Mouse (Mus musculus) left cerebral cortex, adult 9 months (tissue): Measurements from ENCODE around the gene Nacad.
"Not testable (repeated sequence)": the region's sequence is repeated elsewhere in the genome, so short reads cannot be mapped to it uniquely, and the experiment has no call there.

Experiments used
- DNase-seq, 2 experiments: peaks; one replicate each; pipeline ENCODE4 v3.0.0; 2022; ENCODE audit warnings: low spot score in 2 of 2

Gene Nacad

DNA sequence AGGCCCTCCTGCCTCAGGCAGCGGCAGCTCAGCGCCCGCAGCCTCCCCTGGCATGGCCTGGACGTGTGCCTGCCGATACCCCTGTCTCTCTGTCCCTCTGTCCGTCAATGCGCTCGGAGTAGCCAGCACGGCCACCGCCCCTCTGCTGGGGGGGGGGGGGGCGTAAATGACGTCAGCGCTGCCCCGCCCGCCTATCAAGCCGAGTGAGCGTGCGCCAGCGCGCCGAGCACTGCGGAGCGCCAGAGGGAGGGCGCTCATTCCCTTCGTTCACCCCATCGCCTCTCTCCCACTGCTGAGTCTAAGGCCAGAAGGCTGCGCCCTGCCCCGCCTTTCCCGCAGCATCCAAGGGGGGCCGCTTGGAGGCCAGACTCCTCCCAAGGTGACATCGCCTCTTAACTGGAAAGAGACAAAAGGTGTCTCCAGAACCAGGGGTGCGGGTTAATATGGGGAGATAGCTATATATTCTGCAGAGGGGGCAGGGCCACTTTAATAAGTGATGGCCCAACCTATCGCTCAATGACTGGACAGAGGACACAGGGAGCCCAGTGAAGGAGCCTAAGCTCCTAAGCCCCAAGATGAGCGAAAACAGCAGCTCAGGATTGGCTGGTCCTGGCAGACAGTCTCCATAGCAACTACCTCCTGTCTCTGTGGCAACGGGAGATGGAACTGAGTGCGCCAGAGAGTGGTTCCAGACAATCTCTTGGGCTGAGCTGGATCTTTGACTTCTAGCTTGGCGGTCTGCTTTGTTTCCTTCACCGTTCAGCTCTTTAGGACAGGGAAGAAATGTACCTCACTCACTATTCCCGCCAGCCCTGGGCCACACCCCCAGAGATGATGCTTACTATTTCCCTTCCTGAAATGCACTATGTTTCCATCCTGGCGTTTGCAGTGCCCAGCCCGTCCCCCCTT lies at the start of gene Nacad:
Gene Nacad (minus strand): TSS at position 563 of the 909 bp plus-strand sequence.
- peak; percentile 76 to 87 for DNase-seq

DNA sequence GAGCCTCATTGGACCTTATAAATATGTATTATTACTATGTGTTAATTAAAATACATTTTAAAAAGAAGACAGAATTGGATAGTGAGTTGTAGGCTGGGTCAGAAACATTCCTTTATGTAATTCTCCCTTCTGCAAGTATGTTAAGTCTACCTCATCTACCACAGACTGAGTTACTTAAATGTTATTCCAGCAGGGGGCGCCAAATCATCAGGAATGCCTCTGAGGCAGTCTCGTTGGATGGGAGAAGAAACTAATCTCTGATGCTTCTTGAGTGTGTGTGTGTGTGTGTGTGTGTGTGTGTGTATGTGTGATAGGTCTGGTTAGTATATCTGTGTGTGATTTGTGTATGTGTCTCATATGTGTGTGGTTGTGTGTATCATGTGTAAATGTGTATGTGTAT lies 49.0 kb upstream of the Nacad start:
- DNase-seq = peak; percentile 55 to 93

DNA sequence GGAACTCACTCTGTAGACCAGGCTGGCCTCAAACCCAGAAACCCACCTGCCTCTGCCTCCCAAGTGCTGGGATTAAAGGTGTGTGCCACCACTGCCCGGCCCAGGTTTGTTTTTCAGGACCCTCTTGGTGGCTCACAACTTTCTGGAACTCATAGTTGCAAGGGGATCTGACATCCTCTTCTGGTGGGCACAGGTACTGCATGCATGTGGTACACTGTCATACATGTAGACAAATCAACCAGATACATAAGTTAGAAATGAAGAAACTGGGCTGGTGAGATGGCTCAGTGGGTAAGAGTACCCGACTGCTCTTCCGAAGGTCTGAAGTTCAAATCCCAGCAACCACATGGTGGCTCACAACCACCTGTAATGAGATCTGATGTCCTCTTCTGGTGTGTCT lies 47.1 kb upstream of the Nacad start:
- DNase-seq = not testable (repeated sequence)

DNA sequence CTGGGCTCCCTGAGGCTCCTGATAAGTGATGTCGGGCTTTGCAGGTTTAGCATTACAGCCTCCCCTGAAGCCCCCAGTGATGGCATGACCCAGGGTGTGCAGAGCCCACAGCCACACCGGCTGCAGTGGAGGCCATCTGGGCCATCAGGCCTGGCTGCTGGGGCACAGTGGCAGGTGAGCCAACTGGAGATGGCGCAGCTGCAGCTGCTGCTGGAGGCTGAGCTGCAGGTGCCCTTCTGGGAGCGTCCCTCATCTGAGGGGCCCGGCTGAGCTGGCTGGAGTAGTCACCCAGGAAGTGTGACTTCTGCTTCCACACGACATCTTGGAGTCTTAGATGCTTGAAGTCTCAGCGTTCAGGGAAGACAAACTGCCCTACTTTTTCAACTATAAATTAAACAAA lies 44.7 kb upstream of the Nacad start:
- DNase-seq = no peak

DNA sequence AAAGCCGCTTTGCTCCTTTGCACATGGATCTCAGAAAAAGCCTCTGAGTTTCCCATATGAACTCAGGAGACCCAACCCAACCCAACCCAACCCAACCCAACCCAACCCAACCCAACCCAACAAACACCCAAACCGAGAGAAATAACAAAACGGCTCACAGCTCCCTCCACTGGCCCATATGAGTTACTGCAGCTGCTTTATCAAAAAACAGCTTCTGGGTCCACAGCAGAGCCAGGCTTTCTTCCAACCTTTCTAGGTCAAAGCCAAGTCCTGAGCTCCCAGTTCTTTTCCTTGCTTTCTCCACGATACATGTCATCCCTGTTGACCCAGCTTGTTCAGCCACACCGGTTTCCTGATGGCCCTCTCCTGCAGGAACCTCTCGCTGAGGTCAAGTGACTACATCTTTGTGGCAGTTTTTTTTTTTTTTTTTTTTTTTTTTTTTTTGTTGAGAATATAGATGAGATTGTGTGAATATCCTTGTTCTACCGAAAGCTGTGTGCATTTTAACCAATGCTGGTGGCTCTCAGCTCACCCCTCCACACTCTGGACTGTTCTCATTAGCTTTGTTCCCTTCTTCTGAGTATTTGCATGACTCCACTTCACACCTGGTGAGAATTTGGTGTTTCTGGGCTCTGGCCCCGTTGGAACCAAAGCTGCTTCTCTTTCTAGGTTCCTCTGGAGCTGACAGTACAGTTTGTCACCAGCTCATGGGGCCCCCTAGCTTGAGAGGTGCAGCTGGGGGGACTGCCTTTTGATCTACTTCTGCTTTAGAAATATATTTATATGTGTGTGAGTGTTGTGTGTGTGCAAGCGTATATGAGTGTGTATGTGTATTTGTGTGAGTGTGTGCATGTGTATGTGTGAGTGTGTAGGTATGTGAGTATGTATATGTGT lies 42.2 kb upstream of the Nacad start:
- DNase-seq = no peak

DNA sequence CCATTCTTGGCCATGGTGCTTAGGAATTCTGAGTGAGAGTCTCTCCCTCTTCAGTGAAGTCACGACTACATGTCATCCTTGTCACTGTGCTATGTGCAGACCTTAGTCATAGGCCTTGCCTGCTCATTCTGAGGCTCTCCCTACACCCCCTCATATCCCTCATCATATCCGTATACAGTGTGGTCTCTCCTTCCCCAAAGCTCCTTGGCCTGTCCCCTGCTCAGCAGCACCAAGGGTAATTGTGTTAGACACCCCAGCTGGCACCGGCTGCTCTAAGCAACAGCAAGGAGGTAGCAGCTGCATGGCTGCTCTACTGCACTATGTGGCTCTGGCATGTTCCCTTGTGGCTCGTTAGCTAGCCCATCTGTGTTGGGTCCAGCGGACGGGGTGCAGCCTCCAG lies 38.7 kb upstream of the Nacad start:
- DNase-seq = no peak

DNA sequence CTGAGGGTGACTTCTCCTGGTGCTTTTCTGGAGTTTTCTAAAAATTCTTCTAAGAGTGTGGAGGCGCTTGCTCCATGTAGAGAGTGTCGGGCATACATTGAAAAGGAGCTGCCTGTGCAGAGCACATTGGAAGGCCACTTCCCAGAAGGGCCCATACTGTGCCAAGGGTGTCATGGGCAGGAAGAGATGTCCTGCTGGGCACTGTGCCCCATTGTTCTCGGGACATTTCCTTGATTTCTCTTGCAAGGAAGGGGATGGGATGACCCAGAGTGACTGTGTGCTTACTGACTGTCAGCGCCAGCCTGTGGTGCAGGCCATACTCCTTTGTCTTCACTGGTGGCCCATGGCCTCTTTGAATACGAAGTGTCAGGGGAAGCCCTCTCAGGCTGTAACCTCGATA lies 33.2 kb upstream of the Nacad start:
- DNase-seq = no peak

DNA sequence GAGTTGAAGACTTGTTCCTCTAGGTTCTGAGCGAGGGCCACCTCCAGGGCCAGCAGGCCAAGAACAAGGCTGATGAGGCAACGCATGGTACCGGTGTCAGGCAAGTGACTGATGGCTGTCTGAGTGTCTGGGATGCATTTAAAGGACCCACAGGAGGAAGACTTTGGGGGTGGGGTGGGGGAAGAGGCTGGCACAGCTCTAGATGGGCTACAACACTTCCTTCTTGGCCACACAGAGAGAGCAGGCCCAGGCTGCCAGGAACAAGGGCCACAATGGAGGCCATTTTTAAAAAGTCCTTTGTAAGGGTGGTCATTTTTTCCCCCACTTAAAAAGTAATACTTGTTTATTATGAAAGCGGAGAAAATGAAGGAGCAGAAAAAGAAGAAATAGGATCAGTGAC lies 32.7 kb upstream of the Nacad start, which contains the start of gene Wap:
Gene Wap (minus strand): TSS at position 101 of the 400 bp plus-strand sequence.
- DNase-seq = no peak

DNA sequence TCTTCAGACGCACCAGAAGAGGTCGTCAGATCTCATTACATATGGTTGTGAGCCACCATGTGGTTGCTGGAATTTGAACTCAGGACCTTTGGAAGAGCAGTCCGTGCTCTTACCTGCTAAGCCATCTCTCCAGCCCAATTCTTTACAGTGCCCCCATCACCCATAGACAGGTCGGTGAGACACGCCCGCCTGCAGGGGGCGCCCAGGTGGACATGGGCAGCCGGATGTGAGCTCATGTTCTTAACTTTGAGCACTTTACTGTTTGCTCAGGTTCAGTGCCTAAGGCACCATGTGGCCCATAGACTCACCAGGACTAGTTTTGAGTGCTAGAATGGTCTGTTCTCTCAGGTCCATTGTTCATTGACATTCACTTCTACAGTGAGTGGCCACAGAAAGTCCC lies 30.3 kb upstream of the Nacad start:
- no peak for DNase-seq

DNA sequence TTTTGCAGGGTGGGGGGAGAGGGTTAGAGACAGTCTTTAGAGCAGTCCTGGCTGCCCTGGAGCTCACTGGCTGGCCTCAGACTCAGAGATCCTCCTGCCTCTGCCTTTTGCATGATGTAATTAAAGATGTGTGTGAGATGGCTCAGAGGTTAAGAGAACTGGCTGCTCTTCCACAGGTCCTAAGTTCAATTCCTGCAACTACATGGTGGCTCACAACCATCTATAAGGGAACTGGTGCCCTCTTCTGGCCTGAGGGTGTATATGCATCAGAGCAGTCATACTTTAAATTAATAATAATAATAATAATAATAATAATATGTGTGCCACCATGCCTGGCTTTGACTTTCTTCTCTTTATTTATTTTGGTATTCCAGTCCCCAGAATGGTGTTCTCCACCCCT lies 23.8 kb upstream of the Nacad start:
- DNase-seq = no peak

DNA sequence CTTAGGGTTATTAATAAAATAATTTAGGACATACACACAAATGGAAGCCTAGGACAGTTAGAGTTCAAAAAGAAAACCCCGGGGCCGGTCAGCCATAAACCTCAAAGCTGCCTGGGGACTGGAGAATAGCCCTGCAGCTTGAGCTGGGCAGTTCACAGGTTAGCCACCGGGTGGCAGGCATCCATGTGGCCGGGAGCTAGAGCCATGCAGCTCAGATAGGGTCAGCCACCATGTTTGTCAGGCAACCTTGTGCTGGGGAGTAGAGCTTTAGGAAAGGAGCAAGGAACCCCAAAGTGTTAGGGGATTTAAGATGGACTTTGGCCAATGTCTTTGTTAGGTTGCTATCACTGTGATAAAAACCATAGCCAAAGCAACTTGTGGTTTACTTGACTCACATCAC lies 22.7 kb upstream of the Nacad start:
- DNase-seq = peak in 1 of 2 experiments; percentile 34

DNA sequence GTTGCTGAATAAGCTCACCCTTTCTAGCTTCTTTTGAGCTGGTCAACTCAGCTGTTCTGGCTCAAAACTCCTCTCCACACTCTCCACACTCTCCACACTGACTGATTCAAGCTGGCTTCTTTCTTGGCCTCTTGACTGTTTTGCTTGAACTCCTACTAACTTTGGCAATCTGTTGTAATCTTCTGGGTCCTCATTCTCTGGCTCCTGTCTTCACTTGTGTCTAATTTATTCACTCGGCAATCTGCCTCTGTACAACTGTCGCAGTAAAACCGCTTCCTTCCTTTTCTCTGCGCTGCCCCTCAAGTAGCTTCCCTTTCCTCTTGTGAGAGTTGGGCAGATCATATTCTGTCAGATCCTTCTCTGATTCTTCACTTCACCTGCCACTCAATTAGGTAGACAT lies 21.9 kb upstream of the Nacad start:
- no peak for DNase-seq

DNA sequence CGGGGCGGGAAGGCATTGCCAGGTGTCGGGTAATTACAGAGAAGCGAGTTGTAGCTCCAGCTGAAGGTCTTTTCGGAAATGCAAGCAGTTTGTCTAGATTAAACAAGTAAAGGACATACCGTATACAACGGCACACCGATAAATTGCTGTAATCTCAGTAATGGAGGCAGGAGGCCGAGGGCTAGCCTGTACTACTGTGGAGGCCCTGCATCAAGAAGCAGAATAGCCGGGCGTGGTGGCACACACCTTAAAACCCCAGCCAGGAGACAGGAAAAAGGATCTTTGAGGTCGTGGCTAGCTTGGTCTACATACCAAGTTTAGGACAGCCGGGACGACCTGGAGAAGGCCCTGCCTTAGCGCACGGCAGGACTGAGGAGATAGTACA lies 20.5 kb upstream of the Nacad start:
- no peak for DNase-seq

DNA sequence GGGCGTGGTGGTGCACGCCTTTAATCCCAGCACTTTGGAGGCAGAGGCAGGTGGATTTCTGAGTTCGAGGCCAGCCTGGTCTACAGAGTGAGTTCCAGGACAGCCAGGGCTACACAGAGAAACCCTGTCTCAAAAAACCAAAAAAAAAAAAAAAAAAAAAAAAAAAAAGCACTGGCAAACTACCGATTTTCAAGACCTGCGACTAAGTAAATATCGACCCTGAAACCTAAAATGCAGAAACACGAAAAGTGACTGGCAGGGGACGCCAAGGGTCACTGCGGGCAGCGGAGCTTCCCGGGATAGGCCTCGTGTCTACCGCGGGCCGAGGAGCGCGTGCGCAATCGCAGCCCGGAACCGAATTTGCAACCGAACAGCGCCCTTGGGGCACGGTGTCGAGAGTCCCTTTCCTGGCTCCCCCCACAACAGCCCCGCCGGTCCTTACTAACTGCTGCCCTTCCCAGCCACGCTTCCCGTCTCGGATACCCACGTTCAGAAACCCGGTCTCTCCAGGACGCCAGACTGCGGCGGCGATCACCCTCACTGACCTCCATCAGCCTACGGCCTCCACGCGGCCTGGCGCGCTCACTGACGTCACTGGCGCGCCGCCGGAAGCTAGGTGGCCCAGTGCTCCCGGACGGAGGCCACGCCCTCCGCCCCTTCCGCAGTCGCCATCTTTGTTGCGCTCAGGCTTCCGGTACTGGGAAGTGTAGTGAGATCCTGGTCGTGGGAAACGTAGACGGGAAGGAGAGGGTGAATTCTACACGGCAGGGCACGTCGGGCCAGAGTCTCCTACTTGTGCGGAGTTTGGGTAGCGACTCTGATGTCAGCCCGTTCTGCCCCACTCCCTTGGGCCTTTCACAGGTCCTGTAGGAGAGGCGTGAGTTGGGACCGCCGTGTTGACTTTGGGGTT lies 19.9 kb upstream of the Nacad start, which contains the start of gene Tbrg4:
Gene Tbrg4 (minus strand): TSS at position 590 of the 910 bp plus-strand sequence.
- DNase-seq = peak; percentile 81 to 92

DNA sequence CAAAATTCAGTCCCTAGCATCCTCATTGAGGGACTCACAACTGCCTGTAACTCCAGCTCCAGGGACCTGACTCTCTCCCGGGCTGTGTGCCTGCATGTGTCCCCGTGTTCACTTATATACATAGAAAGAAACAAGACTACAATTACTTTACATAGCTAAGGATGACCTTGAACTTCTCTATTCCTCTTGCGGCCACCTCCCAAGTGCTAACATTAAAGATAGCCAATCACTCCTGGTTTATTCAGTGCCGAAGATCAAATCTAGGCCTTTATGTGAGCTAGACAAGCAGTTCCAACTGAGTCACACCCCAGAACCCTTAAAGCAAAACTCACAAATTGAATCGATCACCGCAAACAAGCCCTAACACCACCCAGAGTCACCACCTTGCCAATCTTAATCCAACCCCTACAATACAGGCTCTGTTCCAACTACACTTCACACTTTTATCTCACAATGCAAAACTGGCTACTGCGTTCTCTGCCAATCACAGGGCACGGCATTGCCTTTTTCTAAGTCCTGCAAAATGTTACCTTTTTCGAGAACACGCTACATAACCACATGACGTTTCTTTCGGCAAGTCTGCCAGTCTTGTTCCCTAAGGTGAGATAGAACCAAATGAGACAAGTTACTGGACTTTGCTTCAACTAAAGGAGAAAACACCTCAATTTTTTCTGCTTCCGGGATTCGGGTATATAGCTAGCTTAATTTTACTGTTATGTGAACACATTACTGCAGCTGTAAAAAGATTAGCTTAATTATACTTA lies 18.9 kb upstream of the Nacad start:
- DNase-seq = no peak

DNA sequence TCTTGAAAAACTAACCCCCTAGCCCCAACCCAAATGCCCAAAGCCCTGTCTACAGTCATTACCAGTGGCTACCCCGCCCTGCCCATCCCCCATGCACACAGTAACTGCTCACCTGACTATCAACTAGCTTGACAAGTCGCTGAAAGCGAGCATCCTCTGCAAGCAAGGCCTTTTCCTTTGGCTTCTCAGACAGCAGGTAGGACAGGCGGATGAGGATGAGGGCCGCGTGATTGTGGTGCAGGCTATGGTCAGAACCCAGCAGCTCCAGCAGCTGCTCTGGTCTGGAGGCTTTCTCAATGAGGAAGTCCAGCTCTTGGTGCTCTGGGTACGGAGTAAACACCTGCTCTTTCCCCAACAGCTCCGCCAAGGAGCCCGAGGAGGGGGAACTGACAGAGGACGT lies 17.9 kb upstream of the Nacad start:
- DNase-seq = no peak

DNA sequence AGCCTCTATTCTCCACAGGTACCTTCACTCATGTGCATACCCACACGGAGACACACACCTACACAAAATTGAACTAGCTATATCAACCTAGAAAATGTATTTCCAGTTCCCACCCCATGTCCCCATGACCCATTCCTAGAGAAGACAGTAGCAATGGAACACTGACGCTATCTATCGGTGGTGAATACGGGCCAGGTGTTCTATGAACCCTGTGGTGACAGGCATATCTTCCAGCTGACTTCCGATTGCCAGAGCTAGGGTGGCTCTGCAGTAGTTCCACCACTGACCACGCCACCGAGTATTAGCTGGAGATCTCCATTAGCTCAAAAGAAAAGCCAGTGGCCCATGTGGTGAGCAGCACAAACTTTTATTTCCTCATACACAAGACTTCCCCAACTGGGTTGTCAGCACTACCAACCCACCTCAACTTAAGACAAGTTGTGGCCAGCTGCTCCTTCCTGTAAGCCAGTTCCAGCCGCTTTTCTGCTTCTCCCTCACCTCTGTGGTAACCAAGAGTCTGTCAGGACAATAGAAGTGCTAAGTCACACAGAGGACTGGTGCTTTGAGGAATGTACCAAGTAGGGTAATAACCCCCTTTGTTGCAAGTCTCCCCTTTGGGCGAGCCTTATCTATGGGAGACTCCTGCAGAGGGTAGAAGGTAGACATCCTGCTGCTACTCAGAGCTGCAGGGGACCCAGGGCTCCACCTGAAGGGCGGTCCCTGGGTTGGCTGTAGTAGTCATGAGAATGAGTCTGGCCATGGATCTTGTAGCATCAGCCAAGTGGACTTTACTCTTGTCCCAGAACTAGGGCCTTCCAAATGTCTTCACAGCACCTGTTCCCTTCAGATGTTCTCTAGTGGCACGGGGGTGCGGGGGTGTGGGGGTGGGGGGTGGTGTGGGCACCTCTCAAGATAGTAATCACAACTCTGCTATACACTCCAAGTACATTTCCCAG lies 9.7 kb upstream of the Nacad start:
- no peak for DNase-seq

DNA sequence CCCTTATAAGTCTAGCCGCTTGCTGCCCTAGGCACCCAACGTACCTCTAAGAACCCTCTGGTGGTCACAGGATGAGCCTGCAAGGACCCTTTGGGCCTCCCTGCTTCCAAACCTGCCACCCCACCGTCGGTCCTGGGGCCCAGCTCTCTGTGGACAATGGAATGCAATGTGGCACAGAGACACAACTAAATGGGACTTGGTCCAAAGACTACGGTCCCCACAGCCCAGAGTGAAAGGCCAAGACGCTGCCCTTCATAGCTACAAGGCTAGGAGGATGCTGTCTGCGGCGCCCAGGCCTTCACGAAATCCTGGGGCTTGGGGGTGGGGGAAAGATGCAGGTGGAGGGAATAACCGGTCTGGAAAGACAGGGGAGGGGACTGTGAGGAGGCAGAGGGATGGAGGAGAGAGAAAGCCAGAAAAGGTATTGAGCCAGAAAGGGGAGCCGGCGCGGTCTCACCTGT lies 802 bp downstream of the Nacad start:
- no peak for DNase-seq

DNA sequence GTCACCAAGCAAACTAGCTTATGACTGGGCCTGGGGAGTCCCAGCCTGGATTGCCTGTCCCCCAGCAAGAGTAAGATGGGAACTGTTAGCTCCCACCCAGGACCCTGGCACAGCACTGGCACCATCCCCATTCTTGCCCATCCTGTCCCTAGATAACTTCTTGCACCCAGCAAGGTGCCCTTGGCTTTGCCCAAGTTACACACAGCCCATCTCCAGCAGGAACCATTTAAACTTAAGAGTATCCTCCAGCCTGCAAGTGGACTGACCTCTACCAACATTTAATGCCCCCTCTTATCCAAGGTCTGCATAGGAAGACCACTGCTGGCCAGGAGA lies 1.3 kb downstream of the Nacad start:
- DNase-seq = no peak
